Mouse (Mus musculus) C2C12 (cell line): ENCODE data around the gene Efcab6.

Experiments
- CEBPB ChIP-seq: IDR thresholded peaks from one replicate; pipeline ENCODE4 v1.6.1; 2011; ENCODE audit warnings: low read depth, mild to moderate bottlenecking, control low read depth, moderate library complexity
- CTCF ChIP-seq: IDR thresholded peaks from one replicate; pipeline ENCODE4 v1.5.1; 2011; ENCODE audit not compliant: control insufficient read depth, insufficient read depth, insufficient read length
- FOSL1 ChIP-seq: IDR thresholded peaks from one replicate; pipeline ENCODE4 v1.8.0; 2011; ENCODE audit warnings: mild to moderate bottlenecking, low read length; ENCODE audit not compliant: poor library complexity, insufficient read depth, severe bottlenecking
- MAX ChIP-seq: IDR thresholded peaks from one replicate; pipeline ENCODE4 v1.6.1; 2011; ENCODE audit warnings: mild to moderate bottlenecking, control low read depth
- MYOG ChIP-seq: IDR thresholded peaks from one replicate; pipeline ENCODE4 v1.6.1; 2011; ENCODE audit not compliant: control insufficient read depth, insufficient read length; ENCODE audit errors: extremely low read depth
- USF1 ChIP-seq: IDR thresholded peaks from one replicate; pipeline ENCODE4 v1.6.1; 2011; ENCODE audit warnings: low read depth, mild to moderate bottlenecking, control low read depth, moderate library complexity

GRCm38 (mm10) chr15:83972206-83972605 lies 93.0 kb downstream of the Efcab6 start:
- TF ChIP-seq CTCF = no peak
- TF ChIP-seq MAX = no peak
- no peak for TF ChIP-seq CEBPB
- TF ChIP-seq MYOG = no peak
- TF ChIP-seq USF1 = no peak
- no peak for TF ChIP-seq FOSL1
